Mouse (Mus musculus): ENCODE data around the gene Scn8a.

Gene Scn8a

DNA sequence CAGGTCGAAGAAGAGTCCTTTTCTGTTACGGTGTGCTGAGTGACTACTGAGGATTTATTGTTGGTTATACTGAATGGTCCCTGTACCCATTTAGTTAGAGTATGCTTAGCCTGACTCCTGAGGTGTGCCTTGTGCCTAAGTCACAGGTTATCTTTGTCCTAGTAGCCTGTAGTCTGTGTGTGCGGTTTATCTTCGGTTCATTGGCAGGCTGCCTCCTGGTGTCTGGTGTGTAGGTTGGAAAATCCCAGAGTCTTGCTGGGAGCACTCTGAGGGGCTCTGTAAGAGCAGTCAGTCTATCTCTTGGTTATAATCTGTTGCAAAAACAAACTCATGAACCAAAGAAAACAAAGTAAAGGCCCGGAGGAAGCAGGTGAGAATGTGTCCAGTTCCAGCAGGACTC, 11.7 kb downstream of the Scn8a start:
- DNase-seq: no peak

DNA sequence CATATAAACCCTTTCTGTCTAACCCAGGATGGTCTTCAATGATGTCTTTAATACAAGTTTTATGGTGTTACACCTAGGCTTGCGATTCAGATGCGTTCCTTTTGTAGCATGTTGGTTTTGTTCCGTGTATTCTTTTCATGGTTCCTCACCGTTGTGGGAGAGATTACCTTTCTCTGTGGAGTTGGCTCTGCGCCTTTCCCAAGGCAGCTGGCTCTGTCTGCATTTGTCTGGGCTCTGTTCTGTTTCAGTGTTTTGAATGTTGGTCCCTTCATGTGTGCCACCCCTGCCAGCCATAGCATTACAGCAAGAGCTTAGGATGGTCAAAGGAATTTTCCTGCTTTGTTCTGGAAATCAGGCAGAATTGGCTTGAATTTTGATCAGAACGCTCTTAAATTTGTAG, 14.8 kb downstream of the Scn8a start:
- DNase-seq: no peak

GRCm38 (mm10) chr15:100891962-100892361, 22.3 kb downstream of the Scn8a start:
- DNase-seq: no peak

DNA sequence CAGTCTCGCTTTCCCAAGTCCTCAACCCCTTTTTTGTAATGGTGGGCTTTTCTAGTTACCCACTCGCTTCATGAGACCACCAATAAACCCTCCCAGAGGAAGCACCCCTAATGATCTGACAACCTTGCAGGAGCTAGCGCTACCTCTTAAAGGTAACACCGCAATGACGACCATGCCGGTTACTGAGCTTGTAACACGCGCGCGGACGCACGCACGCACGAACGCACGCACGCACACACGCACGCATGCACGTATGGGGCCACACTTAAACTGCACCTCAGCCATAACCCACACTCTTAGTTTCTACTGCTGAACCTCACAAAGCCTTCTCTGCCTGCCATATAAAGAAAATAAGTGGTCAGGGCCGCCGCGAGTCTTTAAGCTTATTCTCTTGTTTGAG, 26.8 kb downstream of the Scn8a start:
- no peak for DNase-seq

- no peak for DNase-seq
Observed at GRCm38 (mm10) chr15:100903811-100904210, 34.2 kb downstream of the Scn8a start.

DNA sequence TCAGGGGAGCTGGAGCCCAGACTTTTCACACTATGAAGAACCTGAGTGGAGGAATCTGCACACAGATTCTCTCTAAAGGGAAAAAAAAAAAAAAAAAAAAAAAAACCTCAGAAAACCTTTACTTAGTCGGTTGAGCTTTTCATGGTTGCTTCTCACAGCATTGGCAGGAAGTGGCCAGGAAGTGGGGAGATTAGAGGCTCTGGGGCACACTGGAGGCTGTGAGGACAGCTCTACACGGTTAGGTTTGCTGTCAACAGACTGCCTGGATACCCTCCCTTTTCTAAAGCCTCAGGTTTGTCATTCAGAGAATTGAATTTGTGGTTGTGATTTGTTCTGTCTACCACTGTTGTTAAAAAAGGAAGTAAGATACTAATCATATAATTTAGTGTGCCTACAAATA, 35.3 kb downstream of the Scn8a start:
- DNase-seq: no peak

GRCm38 (mm10) chr15:100905751-100906150, 36.1 kb downstream of the Scn8a start:
- DNase-seq: no peak

DNA sequence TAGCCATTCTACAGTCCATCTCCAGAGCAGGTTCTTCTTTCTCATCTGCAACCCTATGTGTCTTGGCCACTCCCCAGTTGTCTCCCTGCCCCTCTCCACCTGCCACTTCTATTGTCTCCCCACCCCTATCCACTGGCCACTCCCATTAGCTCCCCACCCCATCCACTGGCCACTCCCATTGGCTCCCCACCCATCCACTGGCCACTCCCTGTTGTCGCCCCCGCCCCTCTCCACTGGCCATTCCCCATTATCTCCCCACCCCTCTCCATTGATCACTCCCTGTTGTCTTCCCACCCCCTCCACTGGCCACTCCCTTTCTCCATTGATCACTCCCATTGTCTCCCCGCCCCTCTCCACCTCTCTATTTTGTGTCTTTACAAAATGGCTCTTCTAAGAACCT, 39.2 kb downstream of the Scn8a start:
- DNase-seq: no peak

GRCm38 (mm10) chr15:100909734-100910163, 40.1 kb downstream of the Scn8a start:
- no peak for DNase-seq

DNA sequence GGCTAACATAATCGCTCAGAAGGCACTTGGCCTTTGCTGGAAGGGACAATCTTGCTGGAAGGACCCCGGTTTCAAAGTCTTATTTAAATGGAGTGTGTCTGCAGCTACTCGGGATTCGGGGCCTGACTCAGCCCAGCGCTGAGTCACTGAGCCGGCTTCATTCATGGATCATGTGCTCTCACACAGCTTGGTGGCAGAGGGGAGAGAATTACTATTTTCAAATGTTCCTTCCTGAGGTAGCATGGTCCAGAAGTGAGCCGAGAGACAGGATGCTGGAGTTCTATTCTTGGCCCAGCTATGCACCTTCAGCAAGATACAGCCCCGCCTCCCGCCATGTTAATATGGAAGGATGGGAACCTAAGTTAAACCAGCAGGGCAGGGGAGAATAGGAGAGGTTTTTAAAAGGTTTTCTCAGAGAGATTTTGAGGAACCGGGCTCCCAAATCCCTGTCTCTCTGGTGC, 40.8 kb downstream of the Scn8a start:
- DNase-seq: no peak

DNA sequence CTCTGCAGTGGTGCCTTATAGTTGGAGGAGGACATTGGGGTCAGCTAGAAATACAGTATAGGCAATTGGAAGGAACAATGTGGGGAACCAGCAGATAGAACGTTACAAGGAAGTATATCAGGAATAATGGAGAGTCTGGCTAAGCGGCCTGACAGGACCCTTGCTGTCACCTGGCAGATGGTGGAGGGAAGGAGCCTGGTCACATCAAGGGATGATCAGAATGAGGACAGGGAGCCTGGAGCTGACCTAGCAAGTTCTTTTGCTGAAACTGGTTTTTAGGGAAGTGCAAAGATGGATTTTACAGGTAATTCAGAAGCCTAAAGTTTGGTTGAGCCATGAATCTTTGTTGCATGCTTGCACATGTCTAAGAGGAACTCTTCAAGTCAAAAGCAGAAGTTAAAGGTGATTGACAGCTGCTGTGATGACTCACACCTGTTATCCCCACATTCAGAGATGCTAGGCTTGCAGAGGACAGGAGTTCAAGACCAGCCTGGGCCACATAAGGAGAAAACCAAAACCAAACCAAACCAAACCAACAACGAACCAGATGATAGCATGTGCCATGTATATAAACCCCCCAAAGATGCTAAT, 43.1 kb downstream of the Scn8a start:
- DNase-seq: no peak

DNA sequence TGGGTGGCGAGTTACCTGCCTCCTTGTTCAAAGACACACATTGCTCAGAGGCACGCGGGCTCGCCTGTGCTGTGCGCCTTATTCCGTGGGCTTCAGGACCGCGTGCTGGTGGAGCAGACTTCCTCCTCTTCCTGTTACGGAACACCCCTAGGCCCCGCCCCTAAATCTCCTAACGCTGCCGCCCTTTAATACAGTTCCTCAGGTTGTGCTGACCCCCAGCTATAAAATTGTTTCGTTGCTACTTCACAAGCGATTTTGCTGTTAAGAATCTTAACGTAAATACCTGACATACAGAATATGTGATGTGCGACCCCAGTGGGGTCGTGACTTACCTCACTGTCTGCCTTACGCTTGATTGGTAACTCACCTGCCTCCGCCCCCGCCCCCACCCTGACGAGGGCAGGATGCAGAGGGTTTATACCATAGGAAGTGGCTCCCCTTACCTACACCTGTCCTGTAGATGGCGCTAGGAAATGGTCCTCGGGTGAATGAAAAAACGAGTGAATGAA, 45.1 kb downstream of the Scn8a start:
- no peak for DNase-seq

GRCm38 (mm10) chr15:100918046-100918445, 48.4 kb downstream of the Scn8a start:
- DNase-seq: no peak

- no peak for DNase-seq
Observed at GRCm38 (mm10) chr15:100922210-100922609, 52.6 kb downstream of the Scn8a start.

GRCm38 (mm10) chr15:100923476-100923875, 53.8 kb downstream of the Scn8a start:
- DNase-seq: no peak

- no peak for DNase-seq
Observed at GRCm38 (mm10) chr15:100924941-100925340, 55.3 kb downstream of the Scn8a start.

DNA sequence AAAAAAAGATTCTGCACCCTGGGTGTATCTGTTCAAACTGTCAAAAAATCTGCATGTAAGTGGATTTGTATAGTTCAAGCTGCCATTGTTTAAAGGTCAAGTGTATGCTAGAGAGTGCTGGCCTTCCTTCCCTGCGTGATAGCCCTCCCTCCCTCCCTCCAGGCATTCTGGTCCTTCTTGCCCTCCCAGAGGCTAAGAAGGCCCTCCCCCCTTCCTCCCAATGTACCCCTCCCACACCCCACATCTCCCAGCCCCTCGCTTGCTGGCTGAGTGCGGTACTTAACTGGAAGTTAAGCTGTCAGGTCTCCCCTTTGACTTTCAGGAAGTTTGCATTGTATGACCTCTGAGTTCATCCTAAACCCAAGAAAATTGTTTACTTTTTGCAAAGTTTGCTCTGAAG, 60.8 kb downstream of the Scn8a start:
- DNase-seq: no peak

DNA sequence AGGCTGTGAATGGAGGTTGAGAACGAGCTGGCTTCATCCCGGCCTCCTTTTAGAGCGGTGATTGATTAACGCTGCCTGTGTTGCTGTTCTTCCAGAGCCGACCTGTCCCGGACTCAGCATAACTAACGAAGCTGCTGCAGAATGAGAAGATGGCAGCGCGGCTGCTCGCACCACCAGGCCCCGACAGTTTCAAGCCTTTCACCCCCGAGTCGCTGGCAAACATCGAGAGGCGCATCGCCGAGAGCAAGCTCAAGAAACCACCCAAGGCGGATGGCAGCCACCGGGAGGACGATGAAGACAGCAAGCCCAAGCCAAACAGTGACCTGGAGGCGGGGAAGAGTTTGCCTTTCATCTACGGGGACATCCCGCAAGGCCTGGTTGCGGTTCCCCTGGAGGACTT, 66.5 kb downstream of the Scn8a start:
- no peak for DNase-seq

DNA sequence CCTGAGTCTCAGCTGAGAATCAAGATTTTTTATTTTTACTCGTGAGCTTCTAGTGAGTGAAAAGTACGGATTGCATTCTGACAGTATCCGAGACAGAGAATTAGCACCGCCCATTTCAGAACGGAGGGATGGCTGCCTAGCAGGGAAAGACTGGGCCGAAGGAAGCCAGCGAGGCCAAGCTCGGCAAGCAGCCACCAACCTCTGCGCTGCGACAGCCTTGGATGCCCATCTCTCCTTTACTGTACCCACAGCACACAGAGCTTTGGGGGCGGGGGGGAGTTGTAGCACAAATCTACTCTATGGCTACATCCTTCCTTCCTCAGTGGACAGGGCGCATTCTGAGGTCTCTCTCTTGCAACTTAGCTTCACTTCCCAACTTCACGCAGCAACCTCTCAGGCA, 78.7 kb downstream of the Scn8a start:
- no peak for DNase-seq

- DNase-seq: no peak
Observed at GRCm38 (mm10) chr15:100949169-100949568, 79.5 kb downstream of the Scn8a start.

DNA sequence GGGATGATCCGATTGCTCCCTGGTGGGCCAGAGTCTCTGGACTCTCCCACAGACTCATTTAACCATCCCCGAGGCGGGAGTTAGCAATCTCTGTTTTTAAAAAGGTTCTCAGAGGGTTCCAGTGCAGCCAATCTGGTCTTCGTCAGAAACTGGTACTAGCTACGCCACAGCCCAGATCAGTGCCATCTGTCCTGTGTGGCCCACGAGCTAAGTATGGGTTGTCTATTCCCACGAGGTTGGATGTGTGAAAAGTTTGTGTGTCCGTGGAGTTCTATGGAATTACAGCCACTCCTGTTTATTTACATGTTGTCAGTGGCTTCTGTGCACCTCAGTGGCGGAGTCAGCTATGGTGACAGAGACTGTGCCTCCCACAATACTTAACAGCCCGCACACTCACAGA, 81.8 kb downstream of the Scn8a start:
- no peak for DNase-seq

DNA sequence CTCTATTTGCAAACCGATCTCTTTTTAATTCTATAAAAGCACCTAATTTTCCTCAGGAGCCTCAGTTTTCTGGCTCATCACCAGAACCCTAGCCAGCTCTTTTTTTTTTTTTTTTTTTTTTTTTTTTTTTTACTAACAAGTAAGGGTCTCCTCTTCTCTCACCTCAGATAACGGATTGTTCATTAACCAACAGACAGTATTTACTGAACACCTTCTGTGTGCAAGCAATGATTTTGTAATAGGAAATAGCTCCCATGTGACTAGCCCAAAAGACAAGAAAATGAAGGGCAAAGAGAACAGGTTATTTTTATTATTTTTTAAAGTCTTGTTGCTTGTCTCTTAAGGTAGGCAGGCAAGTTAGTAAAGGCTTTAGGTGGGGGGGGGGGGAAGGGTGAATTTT, 82.6 kb downstream of the Scn8a start:
- DNase-seq: no peak

- no peak for DNase-seq
Observed at GRCm38 (mm10) chr15:100952854-100953253, 83.2 kb downstream of the Scn8a start.

DNA sequence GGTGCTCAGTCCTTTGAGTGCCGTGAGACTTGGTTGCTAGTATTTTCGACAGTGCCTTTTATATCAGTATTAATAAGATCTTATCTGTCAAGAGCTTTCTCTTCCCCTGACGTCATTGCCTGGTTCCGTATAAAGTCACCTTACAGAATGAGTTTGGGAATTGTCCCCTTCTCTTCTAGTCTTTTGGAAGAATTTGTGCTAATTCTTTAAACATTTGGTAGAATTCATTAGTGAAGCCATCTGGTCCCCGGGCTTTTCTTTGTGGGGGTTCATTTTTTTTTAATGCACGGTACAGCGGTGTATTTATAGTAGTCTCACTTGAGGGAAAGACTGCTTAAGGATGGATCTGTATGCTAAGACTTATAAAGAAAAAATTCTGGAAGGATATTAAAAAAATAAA, 84.3 kb downstream of the Scn8a start:
- DNase-seq: no peak

GRCm38 (mm10) chr15:100954751-100955150, 85.1 kb downstream of the Scn8a start:
- DNase-seq: no peak
